Mouse (Mus musculus) embryonic fibroblast, embryonic 13.5 days (primary cell): ENCODE measurements around the gene Atad3a. TPM values are rescaled to one million over a fixed set of nuclear protein-coding genes. Genes with fewer than 3 reads are reported as not detected.

Experiments used
- H3K27ac ChIP-seq: 2 replicates; pipeline ENCODE4 v1.5.1; 2012; ENCODE audit warnings: low read length, control low read depth, inconsistent platforms; ENCODE audit not compliant: insufficient read depth
- H3K4me1 ChIP-seq: 2 replicates; pipeline ENCODE4 v1.6.1; 2011; ENCODE audit warnings: low read length; ENCODE audit not compliant: control insufficient read depth, insufficient read depth
- H3K4me3 ChIP-seq: 2 replicates; pipeline ENCODE4 v1.5.1; 2011; ENCODE audit warnings: mild to moderate bottlenecking, control low read depth, low read length; ENCODE audit not compliant: insufficient read depth
- CTCF ChIP-seq: IDR thresholded peaks from 2 replicates; pipeline ENCODE4 v1.5.1; 2011; ENCODE audit warnings: mild to moderate bottlenecking, control low read depth, low read length, moderate library complexity, borderline replicate concordance; ENCODE audit not compliant: insufficient read depth
- POLR2A ChIP-seq: IDR thresholded peaks from 2 replicates; pipeline ENCODE4 v1.6.1; 2011; ENCODE audit warnings: low read depth, mild to moderate bottlenecking, control low read depth, low read length, moderate library complexity
- polyA plus RNA-seq: library from polyadenylated mRNA; stranded (reverse); fragments of >200 nt; gene quantifications from 2 replicates; pipeline ENCODE4 v1.2.4, GENCODE M21; 2011; ENCODE audit warnings: low read depth; ENCODE audit not compliant: missing spikeins, insufficient read length

The Atad3a gene
- polyA plus RNA-seq, 1 experiment = 55.2 TPM

DNA sequence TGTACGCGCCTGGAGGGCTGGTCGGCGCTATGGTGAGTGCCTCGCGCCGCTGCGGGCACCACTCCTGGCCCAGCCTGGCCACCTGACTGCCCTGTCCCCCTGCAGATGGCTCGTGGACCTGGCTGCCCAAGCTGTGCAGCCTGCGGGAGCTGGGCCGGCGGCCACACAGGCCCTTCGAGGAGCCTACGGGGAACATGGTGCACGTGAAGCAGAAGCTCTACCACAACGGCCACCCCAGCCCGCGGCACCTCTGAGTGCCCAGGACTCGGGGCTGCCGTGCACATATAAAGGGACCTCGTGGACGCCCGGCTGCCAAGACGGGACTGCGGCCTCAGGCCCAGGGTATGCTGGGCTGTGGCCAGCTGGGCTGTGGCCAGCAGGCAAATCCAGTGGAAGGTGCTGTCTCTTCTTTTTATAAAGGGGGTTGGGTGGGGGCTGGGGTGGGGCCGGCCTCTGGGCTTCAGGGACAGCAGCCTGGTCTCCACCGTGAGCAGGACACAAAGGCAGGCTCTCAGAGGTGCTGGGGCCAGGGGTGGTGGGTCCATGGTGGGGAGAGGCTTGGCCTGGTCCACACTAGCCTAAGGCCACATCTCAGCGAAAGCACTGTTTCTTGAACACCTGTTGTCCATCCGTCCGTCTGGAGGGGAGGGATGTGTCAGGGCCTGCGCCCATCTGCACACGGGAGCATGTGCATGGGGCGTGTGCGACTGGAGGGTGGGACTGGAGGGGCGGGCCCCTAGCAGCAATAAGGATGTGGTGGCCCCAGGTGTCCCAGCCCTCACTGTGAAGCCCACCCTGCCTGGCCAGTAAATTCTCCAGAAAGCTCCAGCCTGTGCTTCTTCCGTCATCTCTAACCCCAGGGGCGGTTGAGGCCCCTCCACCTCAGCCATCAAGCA is 20.9 kb downstream of the Atad3a start:
- H3K4me3 ChIP-seq = no peak overlapping the region
- H3K4me1 ChIP-seq = 0 out of 2 replicates have a peak, but pooled peaks cover 2% of the 10 kb centered on the region
- TF ChIP-seq POLR2A = no peak
- no peak for TF ChIP-seq CTCF
- H3K27ac ChIP-seq = no peak overlapping the region

GRCm38 (mm10) chr4:155739152-155739551 is 21.7 kb downstream of the Atad3a start:
- H3K27ac ChIP-seq = no peak overlapping the region
- TF ChIP-seq CTCF = no peak
- no peak for TF ChIP-seq POLR2A

GRCm38 (mm10) chr4:155738262-155738661 is 22.6 kb downstream of the Atad3a start:
- TF ChIP-seq POLR2A (no peak), CTCF (no peak)
- H3K4me3 ChIP-seq = no peak overlapping the region
- H3K27ac ChIP-seq = no peak overlapping the region
- H3K4me1 ChIP-seq = 0 out of 2 replicates have a peak, but pooled peaks cover 2% of the 10 kb centered on the region

More at GRCm38 (mm10) chr4:155739152-155739551, 21.7 kb downstream of the Atad3a start:
- H3K4me3 ChIP-seq = no peak overlapping the region
- H3K4me1 ChIP-seq = 0 out of 2 replicates have a peak, but pooled peaks cover 2% of the 10 kb centered on the region

- Histone ChIP-seq H3K4me3 (no peak overlapping the region), H3K27ac (no peak overlapping the region), H3K4me1 (peaks cover 7% of the 10 kb centered on the region; the same call in 1 of the 2 replicates)
- TF ChIP-seq POLR2A (no peak), CTCF (no peak)
Observed at GRCm38 (mm10) chr4:155736421-155736820, 24.5 kb downstream of the Atad3a start.

DNA sequence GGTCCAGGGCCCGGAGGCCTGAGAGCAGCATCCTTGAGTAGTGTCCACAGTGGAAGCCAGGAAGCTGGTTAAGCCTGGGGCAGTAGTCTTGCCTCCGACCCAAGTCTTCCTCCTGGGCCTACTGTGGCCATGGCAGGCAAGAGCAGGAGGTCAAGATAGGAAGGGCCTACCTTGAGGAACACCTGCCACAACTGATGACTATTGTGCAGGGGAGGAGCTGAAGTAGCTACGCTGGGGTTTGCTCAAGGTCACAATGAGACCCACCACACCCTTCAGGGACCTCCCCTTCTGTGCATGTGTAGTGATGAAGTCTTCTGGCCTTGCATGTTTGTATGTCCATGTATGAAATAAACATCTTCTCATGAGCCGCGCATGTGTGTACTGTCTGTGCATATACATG is 25.1 kb downstream of the Atad3a start:
- Histone ChIP-seq H3K4me3 (peak overlapping the region; percentile 42), H3K27ac (peak overlapping the region; percentile 1; the same call in 1 of the 2 replicates), H3K4me1 (peaks cover 7% of the 10 kb centered on the region; the same call in 1 of the 2 replicates)
- no peak for TF ChIP-seq CTCF
- TF ChIP-seq POLR2A = no peak

DNA sequence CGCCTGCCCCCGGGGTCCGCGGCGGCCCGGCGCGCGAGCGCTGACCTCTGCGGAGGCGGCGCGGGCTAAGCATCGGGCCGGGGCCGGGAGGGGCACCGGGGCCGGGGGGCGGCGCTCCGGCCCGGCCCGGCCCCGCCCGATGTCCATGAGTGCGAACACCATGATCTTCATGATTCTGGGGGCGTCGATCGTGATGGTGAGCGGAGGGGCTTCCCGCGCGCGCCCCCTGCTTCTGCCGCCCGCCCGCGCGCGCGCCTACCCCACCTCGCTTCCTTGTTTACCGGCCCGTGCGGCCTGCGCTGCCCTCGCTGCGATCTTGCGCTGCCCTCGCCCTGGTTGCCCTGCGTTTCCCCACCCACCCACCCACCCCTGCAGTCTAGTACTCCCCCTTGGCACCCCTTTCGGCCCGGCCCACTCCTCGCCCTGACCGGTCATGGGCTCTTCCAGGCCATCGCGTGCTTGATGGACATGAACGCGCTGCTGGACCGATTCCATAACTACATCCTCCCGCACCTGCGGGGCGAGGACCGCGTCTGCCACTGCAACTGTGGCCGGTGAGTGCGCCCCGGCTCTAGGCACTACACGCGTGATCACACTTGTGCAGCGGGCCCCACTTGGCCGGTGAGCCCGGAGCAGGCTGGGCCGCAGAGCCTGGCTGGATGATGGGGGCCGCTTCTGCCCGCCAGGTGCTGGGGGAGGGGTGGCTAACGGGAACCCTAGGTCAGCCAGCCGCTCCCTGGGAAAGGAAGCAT is 25.8 kb downstream of the Atad3a start:
- no peak; the same call in none of the 2 replicates for TF ChIP-seq POLR2A
- TF ChIP-seq CTCF = no peak
- Histone ChIP-seq H3K27ac (peak overlapping the region; percentile 38; the same call in 1 of the 2 replicates), H3K4me3 (peak overlapping the region; percentile 42), H3K4me1 (peaks cover 7% of the 10 kb centered on the region; the same call in 1 of the 2 replicates)

- peak; percentile 92 for TF ChIP-seq POLR2A
- no peak for TF ChIP-seq CTCF
- peak within 1 kb of the TSS; percentile 61 for H3K27ac ChIP-seq
- peaks cover 7% of the 10 kb centered on the region; the same call in 1 of the 2 replicates for H3K4me1 ChIP-seq
Observed at GRCm38 (mm10) chr4:155734350-155734941, 26.4 kb downstream of the Atad3a start, which contains the start of gene Tmem240. Tmem240 (plus strand) TSS chr4:155734800.

GRCm38 (mm10) chr4:155733267-155733666 is 27.6 kb downstream of the Atad3a start:
- Histone ChIP-seq H3K27ac (no peak overlapping the region), H3K4me3 (peak overlapping the region; percentile 5; the same call in 1 of the 2 replicates), H3K4me1 (peaks cover 7% of the 10 kb centered on the region; the same call in 1 of the 2 replicates)
- TF ChIP-seq CTCF (no peak), POLR2A (no peak)

More at GRCm38 (mm10) chr4:155734350-155734941, 26.4 kb downstream of the Atad3a start, which contains the start of gene Tmem240:
- H3K4me3 ChIP-seq = peak within 1 kb of the TSS; percentile 42

- TF ChIP-seq POLR2A (no peak), CTCF (no peak)
- no peak overlapping the region for H3K4me3 ChIP-seq
- peaks cover 4% of the 10 kb centered on the region; the same call in 1 of the 2 replicates for H3K4me1 ChIP-seq
- H3K27ac ChIP-seq = no peak overlapping the region
Observed at GRCm38 (mm10) chr4:155727993-155728392, 32.9 kb downstream of the Atad3a start.
